Mouse (Mus musculus) midbrain, embryonic 10.5 days (tissue): ENCODE measurements around the gene Iffo1. TPM values are rescaled to one million over a fixed set of nuclear protein-coding genes. Genes with fewer than 3 reads are reported as not detected.

Source experiments
- DNase-seq: peaks from one replicate; pipeline ENCODE4 v3.0.0-alpha.2; 2017; ENCODE audit warnings: low spot score
- H3K27ac ChIP-seq: fragments of 300-500 bp; sonication (generic); replicated peaks from 2 replicates; pipeline ENCODE4 v1.5.1; 2016; ENCODE audit warnings: mild to moderate bottlenecking
- H3K27me3 ChIP-seq: fragments of 300-500 bp; sonication (generic); 2 replicates; pipeline ENCODE4 v1.6.1; 2016; ENCODE audit warnings: low read depth, mild to moderate bottlenecking; ENCODE audit not compliant: poor library complexity, severe bottlenecking
- H3K36me3 ChIP-seq: fragments of 300-500 bp; sonication (generic); 2 replicates; pipeline ENCODE4 v1.6.1; 2016; ENCODE audit warnings: mild to moderate bottlenecking, moderate library complexity
- H3K4me1 ChIP-seq: fragments of 300-500 bp; sonication (generic); 2 replicates; pipeline ENCODE4 v1.6.1; 2016
- H3K4me3 ChIP-seq: fragments of 300-500 bp; sonication (generic); 2 replicates; pipeline ENCODE4 v1.5.1; 2016; ENCODE audit warnings: mild to moderate bottlenecking, moderate library complexity
- H3K9me3 ChIP-seq: fragments of 300-500 bp; sonication (generic); replicated peaks from 2 replicates; pipeline ENCODE4 v1.6.1; 2016; ENCODE audit warnings: mild to moderate bottlenecking
- WGBS: fragments of 180-500 bp; shearing (Covaris S2); methylation state at CpG from one replicate; pipeline ENCODE4 v1.1.7; 2016; 5-methylcytosine and 5-hydroxymethylcytosine counted together
- microRNA-seq: library from miRNA; unstranded; fragments of <30 nt; microRNA quantifications from one replicate; pipeline ENCODE4, GENCODE M21; 2017
- polyA plus RNA-seq: library from polyadenylated mRNA; unstranded; fragments of >200 nt; fragmentation: Nextera tagmentation; extraction: Ambion mirVana; gene quantifications from 2 replicates; pipeline ENCODE4 v1.2.1, GENCODE M21; 2016

Gene Iffo1
- polyA plus RNA-seq, 1 experiment from 2014 or later, result 12.7 TPM

- H3K27me3 ChIP-seq, result no peaks in the 10 kb centered on the region
- H3K4me3 ChIP-seq, result peak within 1 kb of the TSS; percentile 77
- peaks cover 61% of the 10 kb centered on the region for H3K36me3 ChIP-seq
- peak; percentile 99 for DNase-seq
- H3K9me3 ChIP-seq, result no peaks in the 10 kb centered on the region
- H3K27ac ChIP-seq, result peak within 1 kb of the TSS; percentile 98
- peaks cover 43% of the 10 kb centered on the region for H3K4me1 ChIP-seq
- under 1% methylated on average over 54 of the region's 54 CpGs for WGBS
Measured at GRCm38 (mm10) chr6:125191332-125192015, 46.4 kb downstream of the Iffo1 start, which contains the start of the genes Ncapd2 and Mrpl51. TSS of gene Ncapd2 (minus strand) at chr6:125191701. TSS of gene Mrpl51 (plus strand) at chr6:125191801.

- H3K27ac ChIP-seq, result peak overlapping the region; percentile 98
- peaks cover 54% of the 10 kb centered on the region for H3K36me3 ChIP-seq
- under 1% methylated on average over 34 of the region's 34 CpGs for WGBS
- peak overlapping the region; percentile 77 for H3K4me3 ChIP-seq
- peaks cover 50% of the 10 kb centered on the region for H3K4me1 ChIP-seq
- peak; percentile 94 for DNase-seq
- H3K27me3 ChIP-seq, result no peaks in the 10 kb centered on the region
- H3K9me3 ChIP-seq, result no peaks in the 10 kb centered on the region
Measured at GRCm38 (mm10) chr6:125192016-125192714, 47.1 kb downstream of the Iffo1 start.

- Histone ChIP-seq H3K27ac (peak overlapping the region; percentile 98), H3K36me3 (peaks cover 48% of the 10 kb centered on the region), H3K27me3 (no peaks in the 10 kb centered on the region), H3K4me1 (peaks cover 54% of the 10 kb centered on the region), H3K4me3 (peak overlapping the region; percentile 77), H3K9me3 (no peaks in the 10 kb centered on the region)
- WGBS, result 52% methylated on average over 5 of the region's 5 CpGs
- DNase-seq, result no peak
Measured at GRCm38 (mm10) chr6:125192841-125193240, 47.8 kb downstream of the Iffo1 start.

DNA sequence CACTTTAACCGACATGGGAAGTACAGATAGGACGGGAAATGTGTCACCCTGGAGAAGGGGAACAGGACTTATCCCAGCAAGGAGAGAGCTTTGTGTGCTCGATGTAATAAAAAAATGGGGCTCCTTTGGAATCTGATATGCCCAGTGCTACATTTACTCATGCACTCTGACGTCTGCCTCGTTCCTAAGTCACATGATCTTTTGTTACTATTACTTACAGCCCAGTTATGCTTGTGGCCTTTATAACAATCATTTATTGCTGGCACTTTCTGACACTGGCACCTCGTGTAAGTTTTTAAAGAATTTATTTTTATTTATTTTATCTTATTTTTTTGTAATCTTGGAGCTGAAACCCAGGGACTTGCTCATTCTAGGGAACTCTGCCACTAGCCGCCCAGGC, 48.3 kb downstream of the Iffo1 start:
- 85% methylated on average over 7 of the region's 7 CpGs for WGBS
- 0 out of 2 replicates have a peak overlapping the region, but pooled peaks have one; percentile 21 for H3K4me3 ChIP-seq

DNA sequence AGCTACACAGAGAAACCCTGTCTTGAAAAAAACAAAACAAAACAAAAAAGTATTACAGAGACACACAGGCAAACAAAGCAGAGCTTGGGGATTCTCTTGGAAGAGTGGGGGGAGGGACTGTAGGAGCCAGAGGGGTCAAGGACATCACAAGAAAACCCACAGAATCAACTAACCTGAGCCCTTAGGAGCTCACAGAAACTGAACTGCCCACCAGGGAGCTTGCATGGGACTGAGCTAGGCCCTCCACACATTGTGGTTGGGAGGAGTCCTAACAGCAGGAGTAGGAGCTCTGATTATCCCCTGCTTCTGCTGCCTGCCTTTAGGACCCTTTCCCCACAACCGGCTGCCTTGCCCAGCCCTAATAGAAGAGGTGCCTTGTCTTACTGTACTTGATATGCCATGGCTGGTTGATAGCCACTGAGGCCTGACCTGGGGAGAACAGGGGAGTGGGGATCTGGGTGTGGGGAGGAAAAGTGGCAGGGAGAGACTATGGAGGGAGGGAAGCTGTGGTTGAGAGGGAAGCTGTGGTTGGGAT, 50.6 kb downstream of the Iffo1 start:
- Histone ChIP-seq H3K9me3 (no peaks in the 10 kb centered on the region), H3K27me3 (no peaks in the 10 kb centered on the region), H3K4me1 (peaks cover 40% of the 10 kb centered on the region), H3K36me3 (peaks cover 26% of the 10 kb centered on the region), H3K4me3 (0 out of 2 replicates have a peak overlapping the region, but pooled peaks have one; percentile 5), H3K27ac (peak overlapping the region; percentile 71)
- 17% methylated on average over 1 of the region's 1 CpGs for WGBS
- no peak for DNase-seq

More for the DNA sequence above, 48.3 kb downstream of the Iffo1 start:
- DNase-seq, result no peak
- Histone ChIP-seq H3K4me1 (peaks cover 54% of the 10 kb centered on the region), H3K27ac (no peak overlapping the region), H3K27me3 (no peaks in the 10 kb centered on the region), H3K36me3 (peaks cover 42% of the 10 kb centered on the region), H3K9me3 (no peaks in the 10 kb centered on the region)

- Histone ChIP-seq H3K36me3 (peaks cover 26% of the 10 kb centered on the region), H3K9me3 (no peaks in the 10 kb centered on the region), H3K27ac (0 out of 2 replicates have a peak overlapping the region, but pooled peaks have one; percentile 50), H3K27me3 (no peaks in the 10 kb centered on the region), H3K4me1 (peaks cover 40% of the 10 kb centered on the region), H3K4me3 (no peak overlapping the region)
- WGBS, result 41% methylated on average over 3 of the region's 3 CpGs
- no peak for DNase-seq
Measured at GRCm38 (mm10) chr6:125196301-125196700, 51.3 kb downstream of the Iffo1 start.

DNA sequence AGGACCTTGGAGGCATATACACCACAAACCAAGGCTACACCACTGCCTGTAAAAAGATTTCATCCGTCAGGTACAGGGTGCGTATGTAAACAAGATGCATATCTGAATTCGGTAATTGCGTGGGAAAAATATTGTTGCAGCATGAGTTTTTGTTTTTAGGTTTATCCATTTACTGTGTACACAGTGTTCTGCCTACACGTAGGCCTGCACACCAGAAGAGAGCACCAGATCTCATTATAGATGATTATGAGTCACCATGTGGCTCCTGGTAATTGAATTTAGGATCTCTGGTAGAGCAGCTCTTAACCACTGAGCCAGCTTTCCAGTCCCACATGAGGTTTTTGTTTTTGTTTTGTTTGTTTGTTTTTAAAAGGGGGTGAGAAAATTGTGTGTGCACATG, 52.1 kb downstream of the Iffo1 start:
- 85% methylated on average over 5 of the region's 5 CpGs for WGBS
- no peak overlapping the region for H3K4me3 ChIP-seq
- H3K9me3 ChIP-seq, result no peaks in the 10 kb centered on the region
- peaks cover 40% of the 10 kb centered on the region for H3K4me1 ChIP-seq
- no peaks in the 10 kb centered on the region for H3K27me3 ChIP-seq
- H3K36me3 ChIP-seq, result peaks cover 26% of the 10 kb centered on the region
- DNase-seq, result no peak
- 0 out of 2 replicates have a peak overlapping the region, but pooled peaks have one; percentile 50 for H3K27ac ChIP-seq

DNA sequence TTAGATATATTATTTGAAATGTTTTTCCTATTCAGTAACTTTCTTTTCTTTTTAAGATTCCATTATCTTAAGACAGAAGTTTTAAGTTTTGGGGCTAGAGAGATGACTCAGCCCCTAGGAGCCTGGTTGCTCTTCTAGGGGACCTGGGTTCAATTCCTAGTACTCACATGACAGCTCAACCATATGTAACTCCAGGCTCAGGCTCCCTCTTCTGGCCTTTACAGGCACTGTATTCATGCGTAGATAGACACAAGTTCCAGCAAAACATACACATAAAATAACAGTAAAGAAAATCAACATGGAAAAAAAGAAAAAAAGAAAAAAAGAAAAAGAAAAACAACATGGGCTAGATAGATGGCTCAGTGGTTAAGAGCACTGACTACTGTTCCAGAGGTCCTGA, 65.4 kb downstream of the Iffo1 start:
- no peak overlapping the region for H3K27ac ChIP-seq
- no peak overlapping the region for H3K4me3 ChIP-seq
- peaks cover 3% of the 10 kb centered on the region; the same call in 1 of the 2 replicates for H3K4me1 ChIP-seq
- 64% methylated on average over 1 of the region's 1 CpGs for WGBS
- H3K36me3 ChIP-seq, result no peaks in the 10 kb centered on the region
- no peak for DNase-seq
- peaks cover 19% of the 10 kb centered on the region; the same call in 1 of the 2 replicates for H3K27me3 ChIP-seq
- H3K9me3 ChIP-seq, result no peaks in the 10 kb centered on the region

Small RNA genes lying within 50 kb of the gene (microRNA-seq; reads per million reads assigned to microRNA genes)
- gene Mir3098, result 2.4 reads per million
- gene Mir7045, result not detected

Other genes starting within 250 kb of the Iffo1 start
- gene Lag3, start 233.5 kb upstream of the Iffo1 start, polyA plus RNA-seq, result 1.0 and 1.5 TPM in 2 replicates
- 261 and 296 TPM in 2 replicates for gene Ptms, start 225.1 kb upstream of the Iffo1 start, polyA plus RNA-seq
- gene Mlf2, start 213.9 kb upstream of the Iffo1 start, polyA plus RNA-seq, result 428 and 435 TPM in 2 replicates
- gene Cops7a, start 179.7 kb upstream of the Iffo1 start, polyA plus RNA-seq, result 140 and 142 TPM in 2 replicates
- gene Pianp, start 148.5 kb upstream of the Iffo1 start, polyA plus RNA-seq, result 0.81 and 2.1 TPM in 2 replicates
- 9.3 and 9.5 TPM in 2 replicates for gene Zfp384, start 136.1 kb upstream of the Iffo1 start, polyA plus RNA-seq
- 121 and 149 TPM in 2 replicates for gene Ing4, start 105.5 kb upstream of the Iffo1 start, polyA plus RNA-seq
- 10.1 and 14.2 TPM in 2 replicates for gene Acrbp, start 95.6 kb upstream of the Iffo1 start, polyA plus RNA-seq
- gene Lpar5, start 77.3 kb upstream of the Iffo1 start, polyA plus RNA-seq, result 0.16 and 0.19 TPM in 2 replicates
- gene Chd4, start 49.3 kb upstream of the Iffo1 start, polyA plus RNA-seq, result 90.7 and 103 TPM in 2 replicates
- 72.6 and 86.4 TPM in 2 replicates for gene Nop2, start 13.3 kb upstream of the Iffo1 start, polyA plus RNA-seq
- gene Gapdh, start 21.2 kb downstream of the Iffo1 start, polyA plus RNA-seq, result 2,729 and 3,222 TPM in 2 replicates
- 236 and 246 TPM in 2 replicates for gene Ncapd2, start 46.5 kb downstream of the Iffo1 start, polyA plus RNA-seq
- 211 and 231 TPM in 2 replicates for gene Mrpl51, start 46.6 kb downstream of the Iffo1 start, polyA plus RNA-seq
- gene Vamp1, start 70.3 kb downstream of the Iffo1 start, polyA plus RNA-seq, result 4.2 and 5.1 TPM in 2 replicates
- gene Tapbpl, start 86.6 kb downstream of the Iffo1 start, polyA plus RNA-seq, result 1.5 and 2.0 TPM in 2 replicates
- gene Cd27, start 91.8 kb downstream of the Iffo1 start, polyA plus RNA-seq, result 2.1 and 2.2 TPM in 2 replicates
- 0.11 TPM in 1 of 2 replicates, not detected in the other for gene Tuba3a, start 140.8 kb downstream of the Iffo1 start, polyA plus RNA-seq
- 21.2 and 23.5 TPM in 2 replicates for gene Ltbr, start 168.6 kb downstream of the Iffo1 start, polyA plus RNA-seq
- 0.25 and 0.48 TPM in 2 replicates for gene Scnn1a, start 175.4 kb downstream of the Iffo1 start, polyA plus RNA-seq
- gene Tnfrsf1a, start 204.1 kb downstream of the Iffo1 start, polyA plus RNA-seq, result 21.7 and 24.5 TPM in 2 replicates
- 0.12 and 0.15 TPM in 2 replicates for gene Plekhg6, start 235.6 kb downstream of the Iffo1 start, polyA plus RNA-seq